Mouse (Mus musculus) retina, adult 2 months (tissue): ENCODE data around the gene Plekhm3.

Source experiments
- DNase-seq: peaks from one replicate; pipeline ENCODE4 v3.0.0-alpha.2; 2012; ENCODE audit warnings: low read depth, low spot score

Plekhm3 gene

DNA sequence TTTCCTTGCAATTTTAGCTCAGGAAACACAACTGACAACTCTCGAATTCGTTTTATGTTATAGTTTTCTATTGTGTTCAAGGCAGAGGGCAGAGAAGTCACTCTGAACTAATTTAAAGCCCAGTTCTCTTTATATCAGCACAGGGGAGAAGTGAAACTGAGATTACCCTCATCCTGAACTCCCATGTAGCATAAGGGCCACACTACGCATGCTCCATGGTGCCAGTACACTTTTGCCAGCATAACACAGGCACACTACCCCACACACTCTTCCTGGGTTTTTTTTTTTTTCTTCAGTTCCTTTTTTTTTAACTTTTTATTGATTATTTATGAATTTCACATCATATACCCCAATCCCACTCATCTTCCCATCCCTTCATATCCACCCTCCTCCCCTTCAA lies 28.1 kb downstream of the Plekhm3 start:
- no peak for DNase-seq

DNA sequence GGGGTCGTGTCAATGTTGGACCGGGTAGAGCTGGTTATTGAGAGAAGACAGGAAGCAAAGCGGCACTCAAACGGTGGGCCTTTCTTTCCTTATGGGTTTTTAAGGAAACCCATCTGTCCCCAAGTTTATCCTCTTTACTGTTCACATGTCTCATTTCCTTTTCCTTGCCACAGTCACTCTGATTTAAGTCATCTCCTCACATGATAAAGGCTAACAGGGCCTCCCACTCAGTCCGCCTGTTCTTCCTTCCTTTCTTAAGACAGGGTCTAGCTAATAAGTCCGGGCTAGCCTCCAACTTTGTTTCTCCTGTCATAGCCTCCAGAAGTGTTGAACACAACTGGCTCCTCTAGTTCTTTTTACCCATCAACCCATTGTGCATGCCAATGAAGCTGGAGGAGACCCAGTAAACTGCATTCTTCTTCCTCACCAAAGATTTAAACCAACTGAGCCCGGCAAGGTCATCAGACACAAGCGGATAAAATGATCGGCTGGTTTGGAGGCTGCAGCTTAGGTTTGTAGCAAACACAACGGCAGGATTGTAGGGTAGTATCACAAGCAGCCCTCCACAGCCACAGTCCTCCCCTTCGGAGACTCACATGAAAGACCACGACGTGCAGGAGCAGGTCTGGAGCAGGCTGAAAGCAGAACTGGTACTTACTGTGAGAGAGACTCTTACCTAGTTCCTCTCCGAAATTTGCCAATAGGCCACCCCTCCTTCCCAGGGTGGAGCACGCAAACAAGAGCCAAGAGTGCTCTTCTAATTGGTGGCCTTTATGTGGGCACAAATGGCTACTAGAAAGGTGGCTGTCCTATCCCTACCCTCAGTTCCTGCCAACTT lies 29.0 kb downstream of the Plekhm3 start:
- no peak for DNase-seq

GRCm38 (mm10) chr1:64925594-64925993 lies 31.0 kb downstream of the Plekhm3 start:
- no peak for DNase-seq

- no peak for DNase-seq
These were observed 32.3 kb downstream of the Plekhm3 start for GRCm38 (mm10) chr1:64924283-64924682.

- DNase-seq: peak; percentile 39
These were observed 37.7 kb downstream of the Plekhm3 start for GRCm38 (mm10) chr1:64918810-64919528.

DNA sequence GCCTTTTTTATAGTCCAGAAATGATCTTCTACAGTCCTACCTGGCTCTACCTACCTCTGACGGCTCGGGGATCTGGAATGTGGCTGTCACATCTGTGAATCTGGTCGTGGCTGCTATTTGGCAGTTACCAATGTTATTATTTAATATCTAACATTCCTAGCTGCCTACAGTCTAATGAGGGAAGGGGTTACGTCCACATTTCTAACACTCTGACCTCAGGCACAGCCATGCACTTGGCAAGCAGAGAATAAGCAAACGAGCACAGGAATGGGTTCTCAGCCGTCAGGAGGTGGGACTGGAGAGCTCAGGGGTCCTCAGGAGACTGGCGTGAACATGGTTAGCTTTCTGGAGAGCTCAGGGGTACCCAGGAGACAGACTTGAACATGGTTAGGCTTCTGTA lies 38.7 kb downstream of the Plekhm3 start:
- no peak for DNase-seq

DNA sequence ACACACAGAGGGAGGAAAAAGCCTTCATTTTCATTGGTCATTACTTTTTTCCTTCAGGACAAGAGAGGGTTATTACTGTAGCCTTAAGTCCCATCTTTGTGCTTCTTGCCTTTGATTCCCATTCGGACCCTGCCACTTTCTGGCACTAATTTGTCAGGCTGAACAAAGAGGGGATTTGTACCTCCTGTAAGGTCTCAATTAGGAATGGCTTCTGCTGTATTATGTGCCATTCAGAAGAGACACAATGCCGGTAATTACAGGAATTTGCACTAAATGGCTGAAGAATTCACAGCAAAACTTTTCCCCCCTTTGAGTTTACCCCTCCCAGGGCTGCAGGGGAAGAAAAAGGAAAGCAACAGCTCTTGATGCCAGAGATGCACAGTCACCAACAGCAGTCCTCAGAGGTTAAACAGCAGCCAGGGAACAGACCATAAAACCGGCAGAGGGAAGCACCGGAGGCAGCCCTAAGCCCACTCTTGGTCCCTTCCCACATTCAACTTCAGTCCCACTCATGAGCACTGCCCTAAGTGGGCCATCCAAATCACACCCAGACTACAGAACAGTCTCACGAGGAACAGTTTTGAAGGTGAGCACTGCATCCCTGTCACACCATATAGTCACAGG lies 39.6 kb downstream of the Plekhm3 start:
- no peak for DNase-seq

GRCm38 (mm10) chr1:64914356-64914755 lies 42.3 kb downstream of the Plekhm3 start:
- no peak for DNase-seq

DNA sequence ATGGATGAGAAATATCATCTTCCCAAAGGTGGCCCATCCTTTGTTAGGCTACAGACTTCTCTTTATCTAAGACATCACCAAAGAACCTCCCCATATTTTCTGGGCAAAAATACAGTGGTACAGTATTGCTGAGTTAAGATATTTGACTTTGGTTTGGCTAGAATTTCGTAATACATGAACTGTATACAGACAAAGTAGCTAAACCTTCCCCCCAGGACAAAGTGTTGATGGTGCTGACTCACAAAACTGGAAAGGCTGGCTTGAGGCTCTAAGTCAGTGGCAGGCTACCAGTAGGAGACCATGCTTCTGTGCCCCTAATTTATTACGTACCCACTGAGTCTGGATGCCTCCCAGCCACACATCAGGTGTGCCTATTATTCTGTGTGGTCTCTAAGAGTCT lies 48.9 kb downstream of the Plekhm3 start:
- DNase-seq: no peak

GRCm38 (mm10) chr1:64906226-64906625 lies 50.4 kb downstream of the Plekhm3 start:
- DNase-seq: no peak

DNA sequence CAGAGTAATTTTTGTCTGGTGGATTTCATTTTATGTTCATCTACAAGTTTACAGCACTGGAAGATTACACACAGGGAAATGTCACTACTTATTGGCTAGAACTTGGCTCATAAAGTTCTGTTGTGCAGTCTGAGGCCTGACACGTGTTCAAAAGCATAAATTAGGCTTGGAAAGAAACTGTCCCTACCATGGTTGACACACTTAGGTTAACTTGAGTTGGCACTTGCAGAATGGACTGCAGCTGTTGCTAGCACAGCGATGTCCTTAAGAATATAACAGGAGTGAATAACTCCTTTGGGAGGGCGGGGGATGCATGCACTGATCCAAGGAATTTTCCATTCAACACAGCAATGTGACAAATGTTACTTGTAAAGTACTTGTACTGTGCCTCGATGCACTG lies 53.2 kb downstream of the Plekhm3 start:
- no peak for DNase-seq

DNA sequence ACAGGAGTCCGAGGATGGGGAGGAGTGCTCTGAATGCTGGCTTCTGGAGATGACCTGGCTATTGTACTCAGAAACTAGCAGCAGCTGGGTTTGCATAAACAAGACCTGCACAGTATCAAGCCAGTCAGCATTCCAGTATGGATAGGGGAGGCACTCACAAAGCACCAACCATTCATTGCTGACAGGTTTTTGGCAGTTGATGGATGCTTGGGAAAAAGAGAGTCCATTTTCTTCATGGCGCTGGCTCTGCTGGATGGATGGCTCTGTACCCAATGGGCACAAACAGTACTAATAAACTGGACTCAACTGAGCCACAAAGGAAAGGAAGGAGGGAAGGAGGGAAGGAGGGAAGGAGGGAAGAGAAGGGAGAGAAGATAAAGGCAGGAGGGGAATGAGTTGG lies 53.8 kb downstream of the Plekhm3 start:
- no peak for DNase-seq

DNA sequence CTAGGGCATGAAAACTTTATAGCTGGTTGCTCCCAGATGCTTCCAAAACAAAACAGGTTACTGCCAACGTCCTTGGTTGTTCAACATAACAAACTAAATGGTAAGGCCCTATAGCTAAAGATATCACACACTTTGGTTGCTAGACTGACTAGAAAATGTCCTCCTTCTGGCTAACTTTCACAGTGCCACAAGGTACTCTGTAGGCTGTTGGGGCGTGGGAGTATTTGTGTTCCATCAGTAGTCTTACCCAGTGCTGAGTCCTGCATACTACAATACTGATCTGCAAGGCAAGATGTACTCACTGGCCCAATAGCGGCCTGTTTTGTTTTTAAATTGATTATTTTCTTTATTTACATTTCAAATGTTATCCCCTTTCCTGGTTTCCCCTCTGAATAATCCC lies 56.9 kb downstream of the Plekhm3 start:
- no peak for DNase-seq

DNA sequence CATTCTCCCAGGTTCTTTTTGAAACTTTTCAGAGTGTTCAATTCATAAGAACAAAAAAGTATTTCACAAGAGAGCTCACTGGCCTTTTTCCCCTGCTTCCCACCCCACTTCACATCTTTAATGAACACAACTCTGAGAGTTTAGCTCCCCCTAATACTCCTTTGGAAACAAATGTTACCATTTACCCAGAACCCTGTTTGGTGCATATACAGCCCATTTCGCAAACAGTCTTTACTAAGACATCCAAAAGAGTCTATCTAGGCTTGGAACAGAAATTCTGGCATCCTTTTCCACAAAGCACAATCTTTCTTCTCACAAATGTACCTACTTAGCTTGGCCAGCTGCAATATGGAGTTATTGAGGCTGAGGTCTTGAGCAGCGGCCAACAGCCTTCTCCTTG lies 59.1 kb downstream of the Plekhm3 start:
- no peak for DNase-seq

- no peak for DNase-seq
These were observed 62.8 kb downstream of the Plekhm3 start for GRCm38 (mm10) chr1:64893806-64894205.

GRCm38 (mm10) chr1:64891332-64891731 lies 65.3 kb downstream of the Plekhm3 start:
- DNase-seq: no peak

- no peak for DNase-seq
These were observed 69.0 kb downstream of the Plekhm3 start for GRCm38 (mm10) chr1:64887502-64888203.

- DNase-seq: no peak
These were observed 69.9 kb downstream of the Plekhm3 start for GRCm38 (mm10) chr1:64886718-64887117.

GRCm38 (mm10) chr1:64885328-64885727 lies 71.3 kb downstream of the Plekhm3 start:
- DNase-seq: no peak

DNA sequence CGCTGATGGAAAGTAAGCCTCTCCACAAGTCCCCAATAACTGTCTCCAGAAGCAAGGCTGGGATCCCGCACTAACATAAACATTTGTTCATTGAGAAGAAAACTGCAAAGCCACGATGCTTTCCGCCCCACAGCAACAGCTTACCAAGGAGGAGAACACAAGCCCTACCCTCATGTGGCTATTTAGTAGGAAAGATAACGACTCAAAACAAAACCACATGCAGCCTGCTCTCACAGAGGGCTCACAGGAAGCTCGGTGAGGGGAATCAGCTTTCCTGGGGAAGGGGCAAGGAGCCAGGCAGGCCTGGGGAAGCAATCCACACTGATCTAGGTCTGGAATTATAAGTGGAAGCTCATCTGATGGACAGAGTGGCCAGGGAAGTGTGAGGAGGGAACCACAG lies 72.6 kb downstream of the Plekhm3 start:
- DNase-seq: no peak

DNA sequence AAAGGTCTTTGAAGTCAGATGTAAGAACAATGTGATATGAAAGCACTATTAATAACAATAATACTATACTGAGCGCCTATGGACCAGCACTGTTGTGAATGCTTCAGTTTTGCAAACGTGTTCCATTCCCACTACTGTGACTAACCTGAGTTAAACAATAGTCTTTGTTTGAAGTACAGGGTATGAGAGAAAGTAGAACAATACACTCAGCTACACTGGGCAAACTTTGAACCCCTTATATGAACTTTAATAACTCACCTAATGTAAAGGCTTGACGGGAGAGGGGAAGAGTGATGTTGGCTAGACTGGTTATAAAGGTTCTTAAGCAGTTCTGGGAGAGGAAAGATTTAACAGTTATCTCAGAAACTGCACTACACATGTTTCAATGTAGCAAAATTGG lies 76.0 kb downstream of the Plekhm3 start:
- DNase-seq: no peak

DNA sequence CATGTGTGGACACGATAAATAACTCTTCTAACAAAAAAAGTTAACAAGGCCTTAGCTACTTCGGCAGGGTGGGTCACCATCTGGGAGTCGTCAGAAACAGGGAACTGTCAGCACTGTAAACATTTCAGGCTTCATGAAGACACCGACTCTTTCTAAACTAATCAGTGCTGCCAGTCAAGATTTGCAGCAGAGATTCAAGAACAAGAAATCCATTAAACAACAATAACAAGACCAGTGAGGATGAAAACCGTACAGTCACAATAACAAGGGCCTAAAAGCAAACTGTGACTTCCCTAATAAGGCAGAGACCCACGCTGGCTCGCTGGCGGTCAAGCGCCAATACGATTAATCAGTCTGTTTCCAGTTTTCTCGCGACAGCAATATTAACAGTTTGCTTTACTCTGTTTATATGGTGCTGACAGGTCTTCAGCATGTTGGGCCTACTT lies 77.8 kb downstream of the Plekhm3 start:
- no peak for DNase-seq
